Mouse (Mus musculus) C2C12 (cell line): ENCODE results near the gene Cartpt.

Source experiments
- CEBPB ChIP-seq: IDR thresholded peaks from one replicate; pipeline ENCODE4 v1.6.1; 2011; ENCODE audit warnings: low read depth, mild to moderate bottlenecking, control low read depth, moderate library complexity
- CTCF ChIP-seq: IDR thresholded peaks from one replicate; pipeline ENCODE4 v1.5.1; 2011; ENCODE audit not compliant: control insufficient read depth, insufficient read depth, insufficient read length
- MAX ChIP-seq: IDR thresholded peaks from one replicate; pipeline ENCODE4 v1.6.1; 2011; ENCODE audit warnings: mild to moderate bottlenecking, control low read depth
- USF1 ChIP-seq: IDR thresholded peaks from one replicate; pipeline ENCODE4 v1.6.1; 2011; ENCODE audit warnings: low read depth, mild to moderate bottlenecking, control low read depth, moderate library complexity

DNA sequence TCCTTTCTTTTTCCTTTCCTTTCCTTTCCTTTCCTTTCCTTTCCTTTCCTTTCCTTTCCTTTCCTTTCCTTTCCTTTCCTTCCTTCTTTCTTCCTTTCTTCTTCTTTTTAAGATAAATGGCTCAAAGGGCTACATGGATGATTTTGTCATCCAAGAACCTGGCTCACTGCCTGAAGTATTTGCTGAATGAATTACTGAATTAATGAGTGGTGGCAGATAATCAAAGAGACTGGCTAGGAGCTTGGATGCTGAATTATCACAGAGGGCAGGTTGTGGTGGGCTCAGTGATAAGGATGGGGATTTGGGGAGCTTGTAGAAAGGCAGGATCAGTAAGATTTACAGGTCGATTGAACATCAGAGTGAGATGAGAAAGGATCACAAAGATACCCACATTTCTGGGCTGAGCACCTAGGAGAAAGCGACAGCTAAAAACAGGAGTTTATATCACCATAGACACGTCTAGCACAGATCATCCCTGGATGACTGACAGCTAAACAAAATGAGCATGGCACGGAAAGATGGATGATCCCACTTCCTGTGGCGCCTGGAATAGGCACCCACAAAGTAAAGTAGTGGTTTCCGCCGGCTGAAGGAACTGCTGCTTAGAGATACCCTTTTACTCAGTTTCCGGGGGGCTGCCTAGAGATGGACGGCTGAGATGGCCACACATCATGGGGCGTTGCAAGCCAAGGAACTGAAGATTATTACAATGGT, 37.9 kb upstream of the Cartpt start:
- TF ChIP-seq USF1 (no peak), CTCF (no peak), CEBPB (no peak), MAX (no peak)
